ENCODE assay signal across 12 mouse cellular contexts in genomic region chr7:143938647-143939046, GRCm38 (mm10).
DNase-seq lines count a peak whose midpoint lies in the region; ATAC-seq and TF ChIP-seq lines count a peak whose summit lies in the region.
"Had no signal": no experiment of that assay in that cellular context is flagged by ENCODE, and none has a peak within 500 bp of the region (broad histone marks: within the 10 kb centered on the region; RNA-seq: fewer than 3 reads in every experiment).

No protein-coding gene starts in this region.

- H3K4me2 ChIP-seq in midbrain, embryonic 14.5 days (ENCODE audit: low read length), result no peak overlapping the region
- no peak overlapping the region for H3K4me2 ChIP-seq in midbrain, embryonic 11.5 days
- no peak overlapping the region for H3K4me2 ChIP-seq in hindbrain, embryonic 13.5 days
- no peak overlapping the region for H3K4me2 ChIP-seq in midbrain, postnatal 0 days (ENCODE audit: low read depth, low read length, poor library complexity, severe bottlenecking)
- H3K4me2 ChIP-seq: embryonic facial prominence, embryonic 13.5 days; liver, embryonic 11.5 days had no signal

- H3K4me1 ChIP-seq in midbrain, embryonic 14.5 days (ENCODE audit: control insufficient read depth, insufficient read depth, low read length), result peaks cover 3% of the 10 kb centered on the region; the same call in 1 of the 2 replicates
- no peaks in the 10 kb centered on the region for H3K4me1 ChIP-seq in midbrain, embryonic 11.5 days (ENCODE audit: control insufficient read depth, insufficient read depth, low read length)
- peaks cover 12% of the 10 kb centered on the region for H3K4me1 ChIP-seq in hindbrain, embryonic 13.5 days (replicated peaks)
- H3K4me1 ChIP-seq in midbrain, postnatal 0 days (ENCODE audit: insufficient read depth, low read length), result no peaks in the 10 kb centered on the region
- H3K4me1 ChIP-seq: embryonic facial prominence, embryonic 13.5 days had no signal

- ATAC-seq in midbrain, embryonic 14.5 days (ENCODE audit: low FRiP score, low TSS enrichment), result no peak
- ATAC-seq in midbrain, embryonic 11.5 days (ENCODE audit: low FRiP score), result no peak
- ATAC-seq in hindbrain, embryonic 13.5 days (ENCODE audit: low FRiP score), result peak; percentile 52; the same call in 1 of the 2 replicates
- ATAC-seq in midbrain, postnatal 0 days (ENCODE audit: low FRiP score), result peak; percentile 54; the same call in 1 of the 2 replicates
- ATAC-seq: intestine, postnatal 0 days had no signal

- TF ChIP-seq CTCF in midbrain, postnatal 0 days (IDR thresholded peaks at IDR 0.05), result no peak

- no peaks in the 10 kb centered on the region for H3K9me3 ChIP-seq in midbrain, embryonic 14.5 days (ENCODE audit: control insufficient read depth, low read length)
- H3K9me3 ChIP-seq in midbrain, embryonic 11.5 days (ENCODE audit: control insufficient read depth, low read length), result no peaks in the 10 kb centered on the region
- no peaks in the 10 kb centered on the region for H3K9me3 ChIP-seq in hindbrain, embryonic 13.5 days
- H3K9me3 ChIP-seq in midbrain, postnatal 0 days (ENCODE audit: low read length), result no peaks in the 10 kb centered on the region
- H3K9me3 ChIP-seq: embryonic facial prominence, embryonic 13.5 days had no signal

- 21% methylated on average over 4 of the region's 4 CpGs for WGBS in midbrain, embryonic 14.5 days
- 33% methylated on average over 4 of the region's 4 CpGs for WGBS in midbrain, embryonic 11.5 days
- 24% methylated on average over 4 of the region's 4 CpGs for WGBS in hindbrain, embryonic 13.5 days
- 12% methylated on average over 4 of the region's 4 CpGs for whole genome bisulfite sequencing in midbrain, postnatal 0 days

- H3K36me3 ChIP-seq in midbrain, embryonic 14.5 days (ENCODE audit: control insufficient read depth, insufficient read depth, low read length), result no peaks in the 10 kb centered on the region
- H3K36me3 ChIP-seq in midbrain, embryonic 11.5 days (ENCODE audit: control insufficient read depth, insufficient read depth, low read length), result no peaks in the 10 kb centered on the region
- no peaks in the 10 kb centered on the region for H3K36me3 ChIP-seq in hindbrain, embryonic 13.5 days
- H3K36me3 ChIP-seq in midbrain, postnatal 0 days (ENCODE audit: insufficient read depth, low read length), result no peaks in the 10 kb centered on the region
- H3K36me3 ChIP-seq: embryonic facial prominence, embryonic 13.5 days had no signal

- H3K27me3 ChIP-seq in midbrain, embryonic 14.5 days (ENCODE audit: control insufficient read depth, insufficient read depth, low read length), result no peaks in the 10 kb centered on the region
- H3K27me3 ChIP-seq in midbrain, embryonic 11.5 days (ENCODE audit: control insufficient read depth, insufficient read depth, low read length), result no peaks in the 10 kb centered on the region
- no peaks in the 10 kb centered on the region for H3K27me3 ChIP-seq in hindbrain, embryonic 13.5 days
- H3K27me3 ChIP-seq in midbrain, postnatal 0 days (ENCODE audit: insufficient read depth, low read length), result no peaks in the 10 kb centered on the region
- H3K27me3 ChIP-seq: embryonic facial prominence, embryonic 13.5 days had no signal

- no peak overlapping the region for H3K27ac ChIP-seq in midbrain, embryonic 14.5 days (replicated peaks; ENCODE audit: low read depth, low read length)
- no peak overlapping the region for H3K27ac ChIP-seq in midbrain, embryonic 11.5 days (ENCODE audit: low read depth, low read length)
- peak overlapping the region; percentile 27; the same call in 1 of the 2 replicates for H3K27ac ChIP-seq in hindbrain, embryonic 13.5 days
- no peak overlapping the region for H3K27ac ChIP-seq in midbrain, postnatal 0 days (ENCODE audit: low read depth, low read length)
- H3K27ac ChIP-seq: embryonic facial prominence, embryonic 13.5 days had no signal

- no peak overlapping the region for H3K4me3 ChIP-seq in midbrain, embryonic 14.5 days (replicated peaks; ENCODE audit: low read depth, low read length)
- H3K4me3 ChIP-seq in midbrain, embryonic 11.5 days (ENCODE audit: low read depth, low read length), result no peak overlapping the region
- no peak overlapping the region for H3K4me3 ChIP-seq in hindbrain, embryonic 13.5 days
- H3K4me3 ChIP-seq in midbrain, postnatal 0 days (ENCODE audit: low read depth, low read length), result no peak overlapping the region
- H3K4me3 ChIP-seq: embryonic facial prominence, embryonic 13.5 days had no signal

- H3K9ac ChIP-seq in midbrain, embryonic 14.5 days (replicated peaks; ENCODE audit: low read length), result no peak overlapping the region
- H3K9ac ChIP-seq in midbrain, embryonic 11.5 days (ENCODE audit: low read length), result no peak overlapping the region
- H3K9ac ChIP-seq in hindbrain, embryonic 13.5 days, result no peak overlapping the region
- H3K9ac ChIP-seq in midbrain, postnatal 0 days (replicated peaks; ENCODE audit: low read length, poor library complexity, severe bottlenecking), result no peak overlapping the region
- H3K9ac ChIP-seq: embryonic facial prominence, embryonic 13.5 days had no signal

- peak; percentile 8 to 11 for DNase-seq in cerebellum, adult 18-20 months
- DNase-seq in cerebellum, adult 8-10 months, result no peak
- DNase-seq in midbrain, embryonic 14.5 days, result peak; percentile 17
- DNase-seq in midbrain, embryonic 11.5 days (ENCODE audit: low spot score, missing footprints), result no peak
- peak; percentile 59 for DNase-seq in midbrain, postnatal 0 days (ENCODE audit: low spot score)
- DNase-seq in thymus, postnatal 36 days, result no peak
- no peak for DNase-seq in adipocyte (ENCODE audit: low spot score)
- DNase-seq: lung, postnatal 36 days had no signal

Comparison
In these comparisons a context has a peak if more than half of its experiments do, and no peak if none do; other contexts are left out.
1. DNase-seq: peak in cerebellum, adult 18-20 months (2 of 2), midbrain, embryonic 14.5 days (single experiment) and midbrain, postnatal 0 days (single experiment); none in cerebellum, adult 8-10 months (single experiment), midbrain, embryonic 11.5 days (single experiment), thymus, postnatal 36 days (0 of 2) and adipocyte (single experiment).
2. ATAC-seq: peak in hindbrain, embryonic 13.5 days (single experiment) and midbrain, postnatal 0 days (single experiment); none in midbrain, embryonic 14.5 days (single experiment) and midbrain, embryonic 11.5 days (single experiment).